In genomic region chr1:75232489-75232888, GRCm38 (mm10) we compare ENCODE assay signal across 22 mouse cellular contexts. TPM values are rescaled to one million over a fixed set of nuclear protein-coding genes. Genes with fewer than 3 reads are reported as not detected.
"Had no signal": no experiment of that assay in that cellular context is flagged by ENCODE, and none has a peak within 500 bp of the region (broad histone marks: within the 10 kb centered on the region; RNA-seq: fewer than 3 reads in every experiment).

No protein-coding gene starts in this region.

RNA-seq across cellular contexts. Expression of gene A630095N17Rik, which starts 0.6 kb away (rescaled TPM):
- total RNA-seq: layer of hippocampus, adult 8-10 months; layer of hippocampus, postnatal 10 days; layer of hippocampus, postnatal 36 days; left cerebral cortex, adult 8-10 months; left cerebral cortex, postnatal 14 days; left cerebral cortex, postnatal 4 days; megakaryocyte, adult 5-6 weeks had no signal
- polyA plus RNA-seq: intestine, embryonic 14.5 days; kidney, embryonic 16.5 days; large intestine, adult 2 months; limb, embryonic 12.5 days; limb, embryonic 15.5 days; liver, embryonic 12.5 days; liver, embryonic 16.5 days; lung, embryonic 14.5 days; lung, postnatal 0 days; macrophage; midbrain, embryonic 12.5 days; midbrain, embryonic 15.5 days; neural tube, embryonic 12.5 days; neural tube, embryonic 15.5 days; stomach, embryonic 14.5 days had no signal
